Comparison of ENCODE assay signal across 23 mouse cellular contexts in genomic region chr5:23679006-23679405, GRCm38 (mm10). TPM values are rescaled to one million over a fixed set of nuclear protein-coding genes. Genes with fewer than 3 reads are reported as not detected.
DNase-seq lines count a peak whose midpoint lies in the region; ATAC-seq lines count a peak whose summit lies in the region.
"Had no signal": no experiment of that assay in that cellular context is flagged by ENCODE, and none has a peak within 500 bp of the region (broad histone marks: within the 10 kb centered on the region; RNA-seq: fewer than 3 reads in every experiment).

No protein-coding gene starts in this region.

- H3K27me3 ChIP-seq in intestine, embryonic 14.5 days (replicated peaks; ENCODE audit: control insufficient read depth, insufficient read depth, low read length) = no peaks in the 10 kb centered on the region
- H3K27me3 ChIP-seq in intestine, embryonic 15.5 days (replicated peaks) = no peaks in the 10 kb centered on the region
- H3K27me3 ChIP-seq in midbrain, embryonic 13.5 days = no peaks in the 10 kb centered on the region; the same call in 1 of the 2 replicates
- H3K27me3 ChIP-seq: CH12.LX, Patski had no signal

- DNase-seq in intestine, embryonic 14.5 days (ENCODE audit: low spot score) = peak; percentile 9
- DNase-seq in 3T3-L1 (ENCODE audit: low read depth, low spot score) = peak; percentile 56
- peak; percentile 57 for DNase-seq in NIH3T3 (ENCODE audit: low read depth)
- DNase-seq in thymus, postnatal 25 days = no peak
- DNase-seq: adrenal gland, adult 2 months; adrenal gland, adult 8-10 months; adrenal gland, postnatal 10 days; adrenal gland, postnatal 14 days; adrenal gland, postnatal 25 days; adrenal gland, postnatal 36 days; B cell, adult 2 months; cerebellum, adult 11 months; cerebellum, adult 11-12 months; cerebellum, adult 18-20 months; cerebellum, adult 2 months; cerebellum, adult 8-10 months had no signal

- H3K4me1 ChIP-seq in intestine, embryonic 14.5 days (replicated peaks; ENCODE audit: control insufficient read depth, insufficient read depth, low read length) = 0 out of 2 replicates have a peak, but pooled peaks cover 3% of the 10 kb centered on the region
- H3K4me1 ChIP-seq in intestine, embryonic 15.5 days (replicated peaks) = peaks cover 3% of the 10 kb centered on the region; the same call in 1 of the 2 replicates
- peaks cover 10% of the 10 kb centered on the region for H3K4me1 ChIP-seq in midbrain, embryonic 13.5 days (replicated peaks)

- no peak overlapping the region for H3K4me3 ChIP-seq in intestine, embryonic 14.5 days (ENCODE audit: low read depth, low read length)
- H3K4me3 ChIP-seq in intestine, embryonic 15.5 days (replicated peaks) = no peak overlapping the region
- H3K4me3 ChIP-seq in midbrain, embryonic 13.5 days (replicated peaks) = no peak overlapping the region

- 69% methylated on average over 3 of the region's 3 CpGs for WGBS in intestine, embryonic 14.5 days
- WGBS in intestine, embryonic 15.5 days = 67% methylated on average over 3 of the region's 3 CpGs
- WGBS in midbrain, embryonic 13.5 days = 53% methylated on average over 3 of the region's 3 CpGs

- no peak overlapping the region for H3K9ac ChIP-seq in intestine, embryonic 14.5 days (ENCODE audit: low read length)
- no peak overlapping the region for H3K9ac ChIP-seq in intestine, embryonic 15.5 days
- H3K9ac ChIP-seq in midbrain, embryonic 13.5 days (replicated peaks) = no peak overlapping the region

- H3K9me3 ChIP-seq in intestine, embryonic 14.5 days (ENCODE audit: control insufficient read depth, low read length) = no peaks in the 10 kb centered on the region
- H3K9me3 ChIP-seq in intestine, embryonic 15.5 days = no peaks in the 10 kb centered on the region
- no peaks in the 10 kb centered on the region for H3K9me3 ChIP-seq in midbrain, embryonic 13.5 days
- H3K9me3 ChIP-seq: G1E had no signal

- no peak overlapping the region for H3K27ac ChIP-seq in intestine, embryonic 14.5 days (ENCODE audit: low read depth)
- H3K27ac ChIP-seq in intestine, embryonic 15.5 days = no peak overlapping the region
- H3K27ac ChIP-seq in midbrain, embryonic 13.5 days = no peak overlapping the region

- H3K4me2 ChIP-seq in intestine, embryonic 14.5 days (ENCODE audit: low read length) = no peak overlapping the region
- no peak overlapping the region for H3K4me2 ChIP-seq in intestine, embryonic 15.5 days (replicated peaks)
- no peak overlapping the region for H3K4me2 ChIP-seq in midbrain, embryonic 13.5 days (replicated peaks)

- no peak for ATAC-seq in intestine, embryonic 14.5 days (replicated peaks; ENCODE audit: low FRiP score, low TSS enrichment, low read depth)
- ATAC-seq in intestine, embryonic 15.5 days = no peak
- ATAC-seq in midbrain, embryonic 13.5 days = no peak
- ATAC-seq: activated CD4-positive, CD25-positive, alpha-beta regulatory T cell, adult 4 months; CD4-positive, CD25-positive, alpha-beta regulatory T cell, adult 4 months; Patski had no signal

- no peaks in the 10 kb centered on the region for H3K36me3 ChIP-seq in intestine, embryonic 14.5 days (ENCODE audit: control insufficient read depth, insufficient read depth, low read length)
- no peaks in the 10 kb centered on the region for H3K36me3 ChIP-seq in intestine, embryonic 15.5 days
- no peaks in the 10 kb centered on the region for H3K36me3 ChIP-seq in midbrain, embryonic 13.5 days
- H3K36me3 ChIP-seq: G1E had no signal

RNA-seq across cellular contexts. Expression of gene Srpk2, which starts 5.4 kb away (rescaled TPM):
- 47.1 and 54.5 TPM in 2 replicates for polyA plus RNA-seq in intestine, embryonic 14.5 days (2014; fragmentation: Nextera tagmentation; extraction: Ambion mirVana)
- polyA plus RNA-seq in intestine, embryonic 15.5 days (2015; fragmentation: Nextera tagmentation; extraction: Ambion mirVana) = 33.1 and 36.2 TPM in 2 replicates
- 96.6 and 101 TPM in 2 replicates for polyA plus RNA-seq in midbrain, embryonic 13.5 days (2015; fragmentation: Nextera tagmentation; extraction: Ambion mirVana)
